ENCODE assay signal across 8 mouse cellular contexts in the genomic region with DNA sequence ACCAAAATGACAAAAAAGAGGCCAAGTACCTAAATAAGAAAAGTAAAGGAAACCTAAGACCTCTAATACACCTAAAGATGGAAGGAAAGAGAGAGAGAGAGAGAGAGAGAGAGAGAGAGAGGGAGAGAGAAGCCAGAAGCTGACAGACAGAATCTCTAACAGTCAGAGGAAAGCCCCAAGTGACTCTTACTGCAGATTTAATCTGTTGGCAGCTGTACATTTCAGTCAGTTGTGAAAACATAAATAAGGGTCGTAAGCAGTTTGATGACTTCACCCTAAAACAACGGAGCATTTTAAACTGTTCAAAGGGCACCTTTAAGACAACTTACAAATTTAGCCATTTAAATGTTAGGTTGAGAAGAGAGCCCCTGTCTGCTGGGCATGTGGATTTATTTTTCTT. TPM values are rescaled to one million over a fixed set of nuclear protein-coding genes. Genes with fewer than 3 reads are reported as not detected.
A peak's percentile ranks its signal among the peaks of the same experiment; 100 is the strongest.
DNase-seq lines count a peak whose midpoint lies in the region; ATAC-seq lines count a peak whose summit lies in the region.

No protein-coding gene starts in this region.

- no peaks in the 10 kb centered on the region for H3K36me3 ChIP-seq in heart, embryonic 16.5 days (ENCODE audit: control insufficient read depth, insufficient read depth)
- H3K36me3 ChIP-seq in hindbrain, embryonic 14.5 days (replicated peaks; ENCODE audit: control insufficient read depth, insufficient read depth): peaks cover under 1% of the 10 kb centered on the region; the same call in 1 of the 2 replicates
- no peaks in the 10 kb centered on the region for H3K36me3 ChIP-seq in midbrain, embryonic 11.5 days (ENCODE audit: control insufficient read depth, insufficient read depth, low read length)

- intact Hi-C loops in heart, postnatal 14 days (cut with DNase I): no loop called here

- no peak overlapping the region for H3K4me3 ChIP-seq in heart, embryonic 16.5 days (ENCODE audit: low read length)
- no peak overlapping the region for H3K4me3 ChIP-seq in hindbrain, embryonic 14.5 days (replicated peaks; ENCODE audit: low read length)
- no peak overlapping the region for H3K4me3 ChIP-seq in midbrain, embryonic 11.5 days (ENCODE audit: low read depth, low read length)

- H3K9me3 ChIP-seq in heart, embryonic 16.5 days (replicated peaks; ENCODE audit: control insufficient read depth, low read length): no peaks in the 10 kb centered on the region
- no peaks in the 10 kb centered on the region for H3K9me3 ChIP-seq in hindbrain, embryonic 14.5 days (ENCODE audit: control insufficient read depth, low read length)
- no peaks in the 10 kb centered on the region for H3K9me3 ChIP-seq in midbrain, embryonic 11.5 days (ENCODE audit: control insufficient read depth, low read length)

- peaks cover 80% of the 10 kb centered on the region for H3K4me1 ChIP-seq in heart, embryonic 16.5 days (ENCODE audit: control insufficient read depth, insufficient read depth, low read length)
- peaks cover 55% of the 10 kb centered on the region for H3K4me1 ChIP-seq in hindbrain, embryonic 14.5 days (replicated peaks; ENCODE audit: control insufficient read depth, insufficient read depth, low read length)
- peaks cover 18% of the 10 kb centered on the region for H3K4me1 ChIP-seq in midbrain, embryonic 11.5 days (ENCODE audit: control insufficient read depth, insufficient read depth, low read length)

- H3K27me3 ChIP-seq in heart, embryonic 16.5 days (ENCODE audit: control insufficient read depth, insufficient read depth, low read length): no peaks in the 10 kb centered on the region
- H3K27me3 ChIP-seq in hindbrain, embryonic 14.5 days (ENCODE audit: control insufficient read depth, insufficient read depth, low read length): no peaks in the 10 kb centered on the region
- H3K27me3 ChIP-seq in midbrain, embryonic 11.5 days (ENCODE audit: control insufficient read depth, insufficient read depth, low read length): no peaks in the 10 kb centered on the region

- H3K9ac ChIP-seq in heart, embryonic 16.5 days (ENCODE audit: low read length): no peak overlapping the region
- no peak overlapping the region for H3K9ac ChIP-seq in hindbrain, embryonic 14.5 days
- no peak overlapping the region for H3K9ac ChIP-seq in midbrain, embryonic 11.5 days (ENCODE audit: low read length)

- peak overlapping the region; percentile 78 for H3K27ac ChIP-seq in heart, embryonic 16.5 days (ENCODE audit: low read length)
- peak overlapping the region; percentile 85 for H3K27ac ChIP-seq in hindbrain, embryonic 14.5 days
- peak overlapping the region; percentile 30; the same call in 1 of the 2 replicates for H3K27ac ChIP-seq in midbrain, embryonic 11.5 days (ENCODE audit: low read depth, low read length)

- H3K4me2 ChIP-seq in heart, embryonic 16.5 days (ENCODE audit: low read depth, low read length): no peak overlapping the region
- no peak overlapping the region for H3K4me2 ChIP-seq in hindbrain, embryonic 14.5 days (replicated peaks)
- no peak overlapping the region for H3K4me2 ChIP-seq in midbrain, embryonic 11.5 days

- DNase-seq in heart, postnatal 14 days: no peak
- DNase-seq in NIH3T3 (ENCODE audit: low read depth): peak; percentile 63
- no peak for DNase-seq in hindbrain, embryonic 14.5 days (ENCODE audit: low spot score)
- DNase-seq in midbrain, embryonic 11.5 days (ENCODE audit: low spot score, missing footprints): no peak
- DNase-seq in spleen, adult 18-20 months: no peak
- DNase-seq in urinary bladder, postnatal 25 days (ENCODE audit: low spot score): no peak
- no peak for DNase-seq in cerebellum, adult 9-11 months

- no peak for ATAC-seq in heart, embryonic 16.5 days (replicated peaks; ENCODE audit: extremely low read depth, insufficient read depth, low FRiP score)
- ATAC-seq in hindbrain, embryonic 14.5 days (ENCODE audit: low FRiP score): no peak
- ATAC-seq in midbrain, embryonic 11.5 days (ENCODE audit: low FRiP score): no peak

- WGBS in heart, embryonic 16.5 days: 36% methylated on average over 2 of the region's 2 CpGs
- 61% methylated on average over 2 of the region's 2 CpGs for WGBS in hindbrain, embryonic 14.5 days
- WGBS in midbrain, embryonic 11.5 days: 89% methylated on average over 2 of the region's 2 CpGs

RNA-seq across cellular contexts. Expression of gene Gna12, which starts 39.8 kb away (rescaled TPM):
- 7.1 and 11.0 TPM in 2 replicates for polyA plus RNA-seq in heart, embryonic 16.5 days (2015; fragmentation: Nextera tagmentation; extraction: Ambion mirVana)
- 10 to 100 TPM; 80.5 to 84.2 TPM for total RNA-seq in heart, postnatal 14 days (2021)
- polyA plus RNA-seq in hindbrain, embryonic 14.5 days (2014; fragmentation: Nextera tagmentation; extraction: Ambion mirVana): 23.8 and 25.0 TPM in 2 replicates
- polyA plus RNA-seq in midbrain, embryonic 11.5 days (2014; fragmentation: Nextera tagmentation; extraction: Ambion mirVana): 25.8 and 33.4 TPM in 2 replicates

Comparison
In these comparisons a context has a peak if more than half of its experiments do, and no peak if none do; other contexts are left out.
1. H3K27ac ChIP-seq: peak in every context shown above with its lines; median percentile 85 in hindbrain, embryonic 14.5 days; 78 in heart, embryonic 16.5 days; 30 in midbrain, embryonic 11.5 days.